Mouse (Mus musculus) heart, postnatal 25 days (tissue): ENCODE results near the gene Gm21958. TPM values are rescaled to one million over a fixed set of nuclear protein-coding genes. Genes with fewer than 3 reads are reported as not detected.
"Not testable (repeated sequence)": the region's sequence is repeated elsewhere in the genome, so short reads cannot be mapped to it uniquely, and the experiment has no call there.

Experiments
- DNase-seq: peaks from one replicate; pipeline ENCODE4 v3.0.0; 2022; ENCODE audit warnings: low spot score
- intact Hi-C: fragments of 180-260 bp; cut with DNase I; formaldehyde crosslinking; loops from one replicate; pipeline ENCODE4 v1.15.1; 2025
- total RNA-seq, 2 experiments: library from RNA; stranded (reverse); gene quantifications; 2 replicates each; pipeline ENCODE4 v1.2.3; 2021

The Gm21958 gene
- total RNA-seq, 2 experiments from 2014 or later, result not detected

- intact Hi-C loops, result no loop called here
- no peak for DNase-seq
These were observed 13.4 kb upstream of the Gm21958 start for GRCm38 (mm10) chr3:54727588-54727987.

DNA sequence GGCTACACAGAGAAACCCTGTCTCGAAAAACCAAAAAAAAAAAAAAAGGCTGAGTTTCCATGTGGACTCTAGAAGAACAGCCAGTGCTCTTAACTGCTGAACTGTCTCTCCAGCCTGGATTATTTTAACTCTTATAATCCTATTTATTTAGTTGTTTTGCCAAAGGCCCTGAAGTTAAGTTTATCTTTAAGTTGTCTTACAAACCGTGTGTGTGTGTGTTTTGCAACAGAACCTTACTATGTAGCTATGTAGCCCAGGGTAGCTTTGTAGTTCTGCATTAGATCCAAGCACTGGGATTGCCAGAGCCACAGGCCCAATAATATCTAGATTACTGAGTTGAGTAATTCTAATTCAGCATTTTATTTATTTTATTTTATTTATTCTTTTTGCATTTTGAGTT is 11.2 kb upstream of the Gm21958 start:
- intact Hi-C loops, result no loop called here
- no peak for DNase-seq

GRCm38 (mm10) chr3:54723741-54724500 is 9.8 kb upstream of the Gm21958 start:
- intact Hi-C loops, result no loop called here
- no peak for DNase-seq

DNA sequence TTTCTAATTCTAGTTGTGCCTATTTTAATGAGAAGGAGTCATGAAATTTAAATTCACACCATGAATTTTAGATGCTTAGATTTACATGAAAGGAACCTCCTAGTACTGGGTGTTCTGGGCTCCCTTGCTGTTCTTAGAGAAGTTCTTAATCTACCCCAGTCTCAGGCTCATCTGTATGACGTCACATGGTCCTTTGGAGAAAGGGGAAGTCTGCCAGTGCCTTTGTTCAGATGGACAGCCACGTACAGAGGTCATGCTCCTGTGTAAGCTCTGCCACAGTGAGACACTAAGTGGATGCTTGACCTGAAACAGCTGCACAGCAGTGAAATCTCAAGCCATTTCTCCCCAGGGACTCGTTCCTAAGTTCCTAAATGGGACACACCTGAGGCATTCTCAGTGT is 4.8 kb upstream of the Gm21958 start:
- DNase-seq, result no peak
- intact Hi-C loops, result no loop called here

- DNase-seq, result no peak
- intact Hi-C loops, result no loop called here
These were observed 3.2 kb upstream of the Gm21958 start for GRCm38 (mm10) chr3:54717348-54717747.

DNA sequence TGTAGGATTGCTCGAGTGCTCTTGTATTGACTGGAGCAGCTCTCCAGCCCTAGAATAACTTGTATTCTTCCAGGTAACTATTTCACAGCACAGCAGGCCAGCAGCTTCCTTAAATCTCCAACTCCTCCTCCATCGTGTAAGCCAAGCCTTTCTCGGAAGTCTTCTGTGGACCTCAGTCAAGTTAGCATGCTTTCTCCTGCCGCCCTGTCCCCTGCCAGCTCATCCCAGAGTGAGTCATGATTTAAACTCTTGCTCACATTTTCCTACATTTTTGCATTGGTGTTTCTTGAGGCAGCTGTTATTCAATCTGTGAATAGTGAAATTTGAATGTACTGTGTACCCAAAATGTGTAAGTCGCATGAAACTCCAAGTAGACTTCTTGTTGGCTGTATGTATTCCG is 1.3 kb upstream of the Gm21958 start:
- intact Hi-C loops, result no loop called here
- no peak for DNase-seq

GRCm38 (mm10) chr3:54708972-54709371 is 5.2 kb downstream of the Gm21958 start:
- intact Hi-C loops, result no loop called here
- DNase-seq, result no peak

- intact Hi-C loops, DNase-seq: not testable (repeated sequence)
These were observed 10.0 kb downstream of the Gm21958 start for GRCm38 (mm10) chr3:54704106-54704505.

DNA sequence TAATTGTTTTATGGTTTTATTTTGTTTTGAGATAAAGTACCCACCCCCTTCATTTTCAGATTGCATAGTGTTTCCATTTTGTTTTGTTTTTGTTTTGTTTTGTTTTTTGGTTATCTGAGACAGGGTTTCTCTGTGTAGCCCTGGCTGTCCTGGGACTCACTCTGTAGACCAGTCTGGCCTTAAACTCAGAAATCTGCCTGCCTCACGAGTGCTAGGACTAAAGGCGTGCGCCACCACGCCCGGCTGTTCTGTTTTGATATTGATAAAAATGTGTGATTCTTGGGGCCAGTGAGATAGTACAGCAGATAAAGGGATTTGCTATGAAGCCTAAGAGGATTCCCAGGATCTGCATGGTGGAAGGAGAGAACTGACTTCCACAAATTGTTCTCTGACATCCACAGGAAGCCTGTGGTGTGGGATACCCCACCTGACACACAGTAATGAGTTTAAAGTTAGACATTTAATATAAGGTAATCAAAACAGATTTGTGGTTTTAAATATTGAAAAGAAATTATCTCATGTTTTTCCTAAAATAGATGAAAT is 14.3 kb downstream of the Gm21958 start:
- intact Hi-C loops, result no loop called here
- DNase-seq, result no peak

DNA sequence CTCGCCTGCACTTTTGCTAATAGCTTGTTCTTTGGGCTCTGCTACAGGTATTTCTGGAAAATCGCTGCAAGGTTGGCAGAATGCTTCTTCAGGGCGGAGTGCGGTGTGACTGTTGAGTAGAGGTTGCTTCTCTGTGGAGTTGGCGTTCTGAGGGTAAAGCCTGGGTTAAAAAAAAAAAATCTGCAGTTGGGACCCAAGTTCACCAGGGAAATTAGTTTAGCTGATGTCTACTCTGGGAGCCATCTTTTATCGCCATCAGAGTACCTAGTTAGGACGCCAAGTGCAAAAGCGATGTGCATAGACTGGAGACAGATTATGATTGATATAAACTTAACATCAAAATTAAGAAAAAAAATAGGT is 21.1 kb downstream of the Gm21958 start:
- no peak for DNase-seq
- intact Hi-C loops, result loop anchor here (1.0 kb wide), 1 partner anchor 42 kb away; the partner anchor contains the start of genes Alg5 and Exosc8

GRCm38 (mm10) chr3:54692202-54693055 is 21.7 kb downstream of the Gm21958 start, which contains the start of gene Supt20:
Gene Supt20, plus strand, starts transcription at chr3:54692807.
- DNase-seq, result peak; percentile 87
- intact Hi-C loops, result loop anchor here (1.0 kb wide), 1 partner anchor 43 kb away; the partner anchor contains the start of genes Alg5 and Exosc8

DNA sequence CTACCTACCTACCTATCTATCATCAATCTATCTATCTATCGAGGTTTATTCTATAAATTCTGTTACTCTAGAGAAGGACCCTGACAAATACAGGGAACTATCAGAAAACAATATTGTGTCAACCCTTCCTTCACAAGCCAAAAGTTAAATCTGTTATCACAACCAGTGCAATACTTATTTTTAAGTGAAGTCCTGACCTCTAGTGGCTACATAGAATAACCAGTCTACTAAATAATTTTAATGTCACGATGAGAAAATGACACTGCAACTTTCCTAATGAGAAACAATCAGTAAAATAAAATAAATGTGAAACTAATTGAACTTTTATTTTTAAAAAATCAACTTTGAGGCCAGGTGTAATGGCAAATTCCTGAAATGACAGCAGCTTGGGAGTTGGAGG is 25.1 kb downstream of the Gm21958 start:
- intact Hi-C loops, result loop anchor here (1.0 kb wide), 1 partner anchor 336 kb away; no protein-coding TSS in a partner anchor
- no peak for DNase-seq

DNA sequence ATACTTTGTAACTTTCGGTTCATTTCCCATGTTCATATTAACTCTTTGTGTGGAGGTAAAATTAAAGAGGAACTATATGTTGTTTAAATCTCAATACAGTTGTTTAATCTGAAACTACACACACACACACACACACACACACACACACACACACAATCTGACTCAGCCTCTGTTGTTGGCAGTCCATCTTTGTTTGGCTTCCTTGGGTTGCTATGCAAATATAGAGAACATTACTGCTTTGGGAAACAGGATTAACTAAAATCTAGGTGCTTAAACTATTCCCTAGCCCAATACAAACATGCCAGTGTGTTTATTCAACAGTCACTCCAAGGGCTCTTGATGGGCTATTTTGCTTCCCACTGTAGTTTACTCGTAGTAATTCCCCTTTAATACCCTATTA is 26.9 kb downstream of the Gm21958 start:
- DNase-seq, result no peak
- intact Hi-C loops, result no loop called here

DNA sequence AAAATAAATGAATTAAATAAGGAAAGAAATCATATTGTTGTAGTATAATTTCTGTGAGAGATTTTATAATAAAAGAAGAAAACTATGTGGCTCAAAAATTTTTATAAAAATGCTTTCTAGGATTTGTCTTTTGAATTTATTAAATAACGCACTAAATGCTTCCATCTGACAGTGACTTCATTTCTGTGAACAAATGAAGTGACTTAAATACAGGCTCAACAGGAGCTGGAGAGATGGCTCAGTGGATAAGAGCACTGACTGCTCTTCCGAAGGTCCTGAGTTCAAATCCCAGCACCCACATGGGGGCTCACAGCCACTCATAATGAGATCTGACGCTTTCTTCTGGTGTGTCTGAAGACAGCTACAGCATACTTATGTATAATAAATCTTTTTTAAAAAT is 29.0 kb downstream of the Gm21958 start:
- DNase-seq, result no peak
- intact Hi-C loops, result no loop called here

DNA sequence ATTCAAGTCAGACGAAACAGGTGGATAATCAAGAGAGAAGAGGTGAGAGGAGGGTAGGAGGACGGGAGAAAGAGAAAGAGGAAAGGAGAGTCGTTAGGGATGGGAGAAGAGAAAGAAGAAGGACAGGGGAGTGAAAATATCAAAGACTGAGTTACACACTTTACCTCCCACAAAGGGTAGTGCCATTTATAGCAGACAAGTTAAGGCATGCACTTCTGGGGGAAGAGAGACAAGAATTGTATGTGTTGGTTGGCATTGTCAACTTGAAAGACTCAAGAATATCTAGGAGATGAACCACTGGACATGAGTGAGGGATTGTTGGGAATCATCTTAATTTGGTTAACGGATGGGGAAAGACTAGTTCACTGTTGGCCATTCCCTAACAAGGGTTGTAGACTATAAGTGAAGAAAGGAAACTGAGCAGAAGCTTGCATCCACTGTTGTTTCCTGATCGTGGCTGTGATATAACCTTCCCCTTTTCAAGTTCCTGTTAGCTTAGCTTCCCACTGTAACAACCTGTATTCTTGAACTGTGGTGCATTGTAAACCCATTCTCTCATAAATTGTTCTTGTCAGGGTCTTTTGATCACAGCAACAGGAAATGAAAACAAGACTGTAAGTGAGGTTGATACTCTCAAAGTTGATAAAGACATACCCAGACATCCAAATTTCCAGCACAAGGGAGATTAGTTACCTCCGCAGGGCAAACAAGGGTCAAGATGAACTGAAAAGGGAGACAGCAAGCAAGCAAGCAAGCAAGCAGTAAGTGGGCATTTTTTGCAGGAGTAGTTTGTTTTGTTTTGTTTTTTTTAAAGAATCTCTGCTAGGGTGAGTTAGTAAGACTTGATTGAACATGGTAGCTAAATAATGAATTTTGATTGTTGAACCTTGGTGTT is 32.6 kb downstream of the Gm21958 start:
- no peak for DNase-seq
- intact Hi-C loops, result no loop called here

- DNase-seq, result no peak
- intact Hi-C loops, result no loop called here
These were observed 37.3 kb downstream of the Gm21958 start for GRCm38 (mm10) chr3:54676818-54677217.

DNA sequence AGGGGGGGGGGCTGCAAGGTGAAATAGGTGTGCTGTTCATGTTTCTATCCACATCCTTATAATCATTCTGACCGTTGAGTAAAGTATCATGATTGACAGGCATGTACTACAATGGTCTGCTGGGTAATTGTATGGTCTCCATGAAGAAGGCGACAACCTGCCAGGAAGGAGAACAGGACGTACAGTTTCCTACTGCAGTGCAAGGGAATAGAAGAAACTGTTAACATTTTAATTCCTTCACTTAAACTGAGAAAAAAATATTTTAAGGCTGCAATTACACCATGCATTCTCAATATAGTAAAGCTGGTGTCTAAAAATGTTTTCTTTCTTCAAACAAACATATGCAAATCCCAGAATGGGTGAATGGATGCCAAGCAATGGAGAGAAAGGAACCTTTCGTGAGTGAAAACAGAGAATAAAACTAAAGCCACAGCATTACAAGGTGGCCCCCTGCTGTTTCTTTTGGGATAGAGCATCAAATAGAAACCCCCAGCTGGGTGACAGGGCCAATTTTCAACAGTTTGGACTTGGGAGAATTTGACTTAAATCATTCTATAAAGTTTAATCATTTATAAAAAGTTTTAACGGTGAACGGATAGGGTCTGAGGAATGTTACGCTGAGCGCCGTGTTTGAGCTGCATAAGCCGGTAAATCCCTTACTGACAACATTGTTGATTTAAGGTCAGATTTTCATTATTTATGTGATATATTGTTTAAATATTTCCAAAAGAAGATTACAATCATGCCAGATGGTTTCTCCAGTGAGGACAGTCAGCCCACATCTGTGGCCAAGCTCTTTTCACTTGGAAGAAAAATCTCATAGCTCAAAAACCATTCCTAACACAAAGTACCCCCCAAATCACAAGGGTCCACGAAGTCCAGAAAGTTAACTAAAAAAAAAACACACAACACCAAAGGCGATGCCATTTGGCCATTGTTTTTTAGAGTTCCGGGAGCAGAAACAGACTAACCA is 41.3 kb downstream of the Gm21958 start:
- no peak for DNase-seq
- intact Hi-C loops, result loop anchor here (1.0 kb wide), 1 partner anchor 320 kb away; no protein-coding TSS in a partner anchor

- no peak for DNase-seq
- intact Hi-C loops, result no loop called here
These were observed 42.0 kb downstream of the Gm21958 start for GRCm38 (mm10) chr3:54672111-54672510.

- DNase-seq, result no peak
- intact Hi-C loops, result no loop called here
These were observed 44.6 kb downstream of the Gm21958 start for GRCm38 (mm10) chr3:54669559-54669958.
